ENCODE assay signal across 28 mouse cellular contexts in the genomic region with DNA sequence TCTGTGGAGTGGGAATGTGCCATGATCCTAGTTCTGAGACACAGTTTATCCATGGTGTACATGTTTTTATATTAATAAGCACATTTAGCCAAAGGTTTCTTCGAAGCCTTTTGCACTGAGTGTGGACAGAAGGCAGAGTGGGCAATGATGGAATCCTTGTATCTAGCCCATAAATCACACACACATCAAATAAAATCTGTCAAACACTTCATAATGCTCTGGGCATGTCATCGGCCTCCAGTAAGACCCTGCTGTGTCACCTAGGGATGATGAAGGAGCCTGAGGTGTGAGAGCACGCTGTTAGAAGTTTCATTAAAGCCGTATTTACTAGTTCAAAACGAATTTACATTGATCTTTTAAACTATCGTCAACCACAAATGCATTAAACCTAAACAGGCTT.
A peak's percentile ranks its signal among the peaks of the same experiment; 100 is the strongest.
DNase-seq lines count a peak whose midpoint lies in the region; ATAC-seq and TF ChIP-seq lines count a peak whose summit lies in the region.
"Had no signal": no experiment of that assay in that cellular context is flagged by ENCODE, and none has a peak within 500 bp of the region (broad histone marks: within the 10 kb centered on the region; RNA-seq: fewer than 3 reads in every experiment).

No protein-coding gene starts in this region.

- H3K9ac ChIP-seq in hindbrain, embryonic 15.5 days = no peak overlapping the region
- no peak overlapping the region for H3K9ac ChIP-seq in hindbrain, embryonic 16.5 days (ENCODE audit: low read depth, low read length)
- no peak overlapping the region for H3K9ac ChIP-seq in stomach, embryonic 15.5 days
- no peak overlapping the region for H3K9ac ChIP-seq in stomach, postnatal 0 days (ENCODE audit: low read length)
- no peak overlapping the region for H3K9ac ChIP-seq in limb, embryonic 11.5 days (ENCODE audit: low read length)
- H3K9ac ChIP-seq: forebrain, embryonic 13.5 days; heart, embryonic 15.5 days; limb, embryonic 15.5 days; liver, embryonic 14.5 days; lung, embryonic 15.5 days; neural tube, embryonic 13.5 days had no signal

- no peak overlapping the region for H3K27ac ChIP-seq in hindbrain, embryonic 15.5 days (replicated peaks)
- H3K27ac ChIP-seq in hindbrain, embryonic 16.5 days (ENCODE audit: low read depth, low read length) = no peak overlapping the region
- no peak overlapping the region for H3K27ac ChIP-seq in stomach, embryonic 15.5 days
- no peak overlapping the region for H3K27ac ChIP-seq in stomach, postnatal 0 days (replicated peaks)
- no peak overlapping the region for H3K27ac ChIP-seq in limb, embryonic 11.5 days (replicated peaks; ENCODE audit: low read depth, low read length)
- H3K27ac ChIP-seq: forebrain, embryonic 13.5 days; heart, embryonic 15.5 days; limb, embryonic 15.5 days; liver, embryonic 14.5 days; lung, embryonic 15.5 days; macrophage; midbrain, embryonic 10.5 days; neural tube, embryonic 13.5 days had no signal

- no peak for TF ChIP-seq EP300 in stomach, postnatal 0 days (optimal IDR thresholded peaks at IDR 0.05)

- H3K9me3 ChIP-seq in hindbrain, embryonic 15.5 days = no peaks in the 10 kb centered on the region
- H3K9me3 ChIP-seq in hindbrain, embryonic 16.5 days (ENCODE audit: control insufficient read depth, low read length) = no peaks in the 10 kb centered on the region
- no peaks in the 10 kb centered on the region for H3K9me3 ChIP-seq in stomach, embryonic 15.5 days
- H3K9me3 ChIP-seq in stomach, postnatal 0 days (ENCODE audit: control insufficient read depth, low read length) = no peaks in the 10 kb centered on the region
- no peaks in the 10 kb centered on the region for H3K9me3 ChIP-seq in limb, embryonic 11.5 days (ENCODE audit: control insufficient read depth, low read length)
- H3K9me3 ChIP-seq: forebrain, embryonic 13.5 days; G1E; heart, embryonic 15.5 days; limb, embryonic 15.5 days; lung, embryonic 15.5 days; midbrain, embryonic 10.5 days; neural tube, embryonic 13.5 days had no signal

- no peaks in the 10 kb centered on the region for H3K4me1 ChIP-seq in hindbrain, embryonic 15.5 days (replicated peaks)
- H3K4me1 ChIP-seq in hindbrain, embryonic 16.5 days (ENCODE audit: control insufficient read depth, insufficient read depth, low read depth, low read length) = no peaks in the 10 kb centered on the region; the same call in 1 of the 2 replicates
- no peaks in the 10 kb centered on the region for H3K4me1 ChIP-seq in stomach, embryonic 15.5 days
- H3K4me1 ChIP-seq in stomach, postnatal 0 days (replicated peaks; ENCODE audit: control insufficient read depth, insufficient read depth) = no peaks in the 10 kb centered on the region
- peaks cover 5% of the 10 kb centered on the region; the same call in 1 of the 2 replicates for H3K4me1 ChIP-seq in limb, embryonic 11.5 days (ENCODE audit: control insufficient read depth, insufficient read depth, low read length)
- H3K4me1 ChIP-seq: forebrain, embryonic 13.5 days; heart, embryonic 15.5 days; limb, embryonic 15.5 days; lung, embryonic 15.5 days; midbrain, embryonic 10.5 days had no signal

- TF ChIP-seq CTCF in stomach, postnatal 0 days (IDR thresholded peaks at IDR 0.05; ENCODE audit: low read depth) = no peak

- 0 out of 2 replicates have a peak overlapping the region, but pooled peaks have one; percentile 11 for H3K4me2 ChIP-seq in hindbrain, embryonic 15.5 days
- no peak overlapping the region for H3K4me2 ChIP-seq in hindbrain, embryonic 16.5 days (ENCODE audit: low read length)
- H3K4me2 ChIP-seq in stomach, embryonic 15.5 days = peak overlapping the region; percentile 22; the same call in 1 of the 2 replicates
- H3K4me2 ChIP-seq in stomach, postnatal 0 days (replicated peaks; ENCODE audit: low read depth) = no peak overlapping the region
- H3K4me2 ChIP-seq in limb, embryonic 11.5 days (ENCODE audit: low read depth, severe bottlenecking) = peak overlapping the region; percentile 0; the same call in 1 of the 2 replicates
- H3K4me2 ChIP-seq: forebrain, embryonic 13.5 days; heart, embryonic 15.5 days; limb, embryonic 15.5 days; lung, embryonic 15.5 days; neural tube, embryonic 13.5 days had no signal

- 56% methylated on average over 6 of the region's 6 CpGs for WGBS in hindbrain, embryonic 15.5 days
- 63% methylated on average over 6 of the region's 6 CpGs for WGBS in hindbrain, embryonic 16.5 days
- 31% methylated on average over 6 of the region's 6 CpGs for WGBS in stomach, embryonic 15.5 days
- 35% methylated on average over 6 of the region's 6 CpGs for WGBS in stomach, postnatal 0 days
- WGBS in limb, embryonic 11.5 days = 9% methylated on average over 6 of the region's 6 CpGs

- DNase-seq in stomach, postnatal 0 days (ENCODE audit: low spot score) = no peak
- peak; percentile 47 for DNase-seq in limb, embryonic 11.5 days (ENCODE audit: low spot score)
- no peak for DNase-seq in left cerebral cortex, postnatal 10 days (ENCODE audit: extremely low spot score in 1 of 2, low spot score in 2 of 2)
- no peak for DNase-seq in right cerebral cortex, postnatal 14 days
- DNase-seq: adrenal gland, adult 8-10 months; B cell, adult 2 months; cerebellum, adult 2 months; cerebellum, postnatal 25 days; heart, postnatal 36 days; kidney, adult 9 months; retina, postnatal 1 day; thymus, postnatal 25 days had no signal

- ATAC-seq in hindbrain, embryonic 15.5 days (ENCODE audit: low FRiP score, low read depth) = no peak
- no peak for ATAC-seq in hindbrain, embryonic 16.5 days
- ATAC-seq in stomach, embryonic 15.5 days (ENCODE audit: insufficient read depth, low FRiP score, low read depth) = no peak
- ATAC-seq in stomach, postnatal 0 days (ENCODE audit: low FRiP score, low TSS enrichment) = no peak
- ATAC-seq in limb, embryonic 11.5 days (ENCODE audit: insufficient number of reproducible peaks, low FRiP score, low TSS enrichment, low read depth) = no peak
- ATAC-seq: forebrain, embryonic 13.5 days; midbrain, embryonic 16.5 days; Patski had no signal

- no peaks in the 10 kb centered on the region for H3K27me3 ChIP-seq in hindbrain, embryonic 15.5 days
- H3K27me3 ChIP-seq in hindbrain, embryonic 16.5 days (replicated peaks; ENCODE audit: control insufficient read depth, insufficient read depth, low read length) = no peaks in the 10 kb centered on the region
- no peaks in the 10 kb centered on the region for H3K27me3 ChIP-seq in stomach, embryonic 15.5 days (replicated peaks)
- H3K27me3 ChIP-seq in stomach, postnatal 0 days (ENCODE audit: control insufficient read depth, insufficient read depth, low read length) = no peaks in the 10 kb centered on the region
- peaks cover 8% of the 10 kb centered on the region; the same call in 1 of the 2 replicates for H3K27me3 ChIP-seq in limb, embryonic 11.5 days (ENCODE audit: control insufficient read depth, insufficient read depth, low read length)
- H3K27me3 ChIP-seq: CH12.LX; forebrain, embryonic 13.5 days; lung, embryonic 15.5 days; Patski had no signal

- no peaks in the 10 kb centered on the region for H3K36me3 ChIP-seq in hindbrain, embryonic 15.5 days
- H3K36me3 ChIP-seq in hindbrain, embryonic 16.5 days (ENCODE audit: control insufficient read depth, insufficient read depth, low read length) = no peaks in the 10 kb centered on the region
- no peaks in the 10 kb centered on the region for H3K36me3 ChIP-seq in stomach, embryonic 15.5 days
- no peaks in the 10 kb centered on the region for H3K36me3 ChIP-seq in stomach, postnatal 0 days (ENCODE audit: control insufficient read depth, insufficient read depth, low read length)
- no peaks in the 10 kb centered on the region for H3K36me3 ChIP-seq in limb, embryonic 11.5 days (ENCODE audit: control insufficient read depth, insufficient read depth, low read length)
- H3K36me3 ChIP-seq: G1E; heart, embryonic 15.5 days; limb, embryonic 15.5 days; lung, embryonic 15.5 days; midbrain, embryonic 10.5 days; neural tube, embryonic 13.5 days had no signal

- H3K4me3 ChIP-seq in hindbrain, embryonic 15.5 days = no peak overlapping the region
- H3K4me3 ChIP-seq in hindbrain, embryonic 16.5 days (ENCODE audit: low read length) = no peak overlapping the region
- no peak overlapping the region for H3K4me3 ChIP-seq in stomach, embryonic 15.5 days (replicated peaks)
- H3K4me3 ChIP-seq in stomach, postnatal 0 days (ENCODE audit: low read depth, low read length) = no peak overlapping the region
- H3K4me3 ChIP-seq in limb, embryonic 11.5 days (ENCODE audit: low read depth, low read length) = no peak overlapping the region
- H3K4me3 ChIP-seq: forebrain, embryonic 13.5 days; heart, embryonic 15.5 days; limb, embryonic 15.5 days; lung, embryonic 15.5 days; midbrain, embryonic 10.5 days; myocyte; neural tube, embryonic 13.5 days had no signal

- intact Hi-C loops in left cerebral cortex, postnatal 10 days (cut with DNase I) = no loop called here

Comparison
In these comparisons a context has a peak if more than half of its experiments do, and no peak if none do; other contexts are left out.
1. H3K4me2 ChIP-seq: peak in hindbrain, embryonic 15.5 days (single experiment), stomach, embryonic 15.5 days (single experiment) and limb, embryonic 11.5 days (single experiment); none in hindbrain, embryonic 16.5 days (single experiment) and stomach, postnatal 0 days (single experiment).